Mouse (Mus musculus): ENCODE data around the gene Usf1.

Usf1 gene

DNA sequence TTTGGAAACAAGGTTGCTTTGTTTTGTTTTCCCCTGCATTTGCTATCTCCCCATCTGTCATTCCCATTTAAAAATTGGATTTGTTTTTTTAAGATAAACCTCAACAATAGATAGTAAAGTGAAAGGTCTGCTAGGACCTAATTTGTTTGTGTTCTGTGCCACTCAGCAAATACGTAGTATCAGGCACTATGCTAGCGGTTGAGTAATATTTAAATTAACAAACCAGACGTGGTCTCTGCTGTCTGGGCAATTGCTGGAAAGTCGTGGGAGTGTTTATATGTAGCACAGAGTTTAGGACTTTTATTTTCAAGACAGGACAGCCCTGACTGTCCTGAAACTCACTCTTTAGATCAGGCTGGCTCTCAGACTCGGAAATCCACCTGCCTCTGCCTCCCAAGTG, 41.4 kb downstream of the Usf1 start:
- no peak for DNase-seq (ENCODE audit: low read depth, low spot score)

DNA sequence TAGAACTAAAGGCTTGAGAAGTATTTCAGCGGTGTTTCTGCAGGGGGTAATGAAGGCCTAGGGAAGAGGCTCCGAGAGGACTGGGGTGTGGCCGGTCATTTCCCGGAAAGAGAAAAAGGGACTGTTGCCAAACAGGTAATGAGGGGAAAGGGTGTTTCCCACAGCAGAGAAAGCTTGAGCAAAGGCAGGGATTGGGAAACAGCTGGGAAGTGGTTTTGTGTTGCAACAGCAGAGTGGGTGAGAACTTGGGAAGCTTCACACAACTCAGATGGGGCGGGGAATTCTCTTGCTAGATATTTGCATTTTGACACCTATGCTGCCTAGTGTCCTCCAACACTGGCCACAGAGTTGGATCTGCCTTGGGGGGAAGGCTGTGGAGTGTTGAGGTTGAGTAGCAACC, 41.8 kb downstream of the Usf1 start:
- DNase-seq (ENCODE audit: low read depth, low spot score) = no peak

- DNase-seq (ENCODE audit: low read depth, low spot score) = no peak
Measured at GRCm38 (mm10) chr1:171454926-171455325, 43.8 kb downstream of the Usf1 start.

DNA sequence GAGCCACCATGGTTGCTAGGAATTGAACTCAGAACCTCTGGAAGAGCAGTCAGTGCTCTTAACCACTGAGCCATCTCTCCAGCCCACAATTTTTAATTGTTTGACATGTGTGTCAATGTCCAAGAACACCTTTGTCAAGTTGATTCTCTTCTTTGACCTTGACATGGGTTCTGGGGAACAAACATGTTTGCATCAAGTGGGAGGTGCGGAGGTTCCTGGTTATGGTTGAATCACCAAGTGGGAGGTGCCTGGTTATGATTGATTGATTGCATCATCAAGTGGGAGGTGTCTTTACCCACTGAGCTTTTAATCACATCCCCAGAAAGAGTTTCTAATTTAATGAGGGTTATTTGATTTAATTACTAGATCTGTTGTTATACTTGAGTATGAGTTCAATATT, 46.5 kb downstream of the Usf1 start:
- DNase-seq (ENCODE audit: low read depth, low spot score) = no peak

GRCm38 (mm10) chr1:171459791-171460190, 48.7 kb downstream of the Usf1 start:
- no peak for DNase-seq (ENCODE audit: low read depth, low spot score)

DNA sequence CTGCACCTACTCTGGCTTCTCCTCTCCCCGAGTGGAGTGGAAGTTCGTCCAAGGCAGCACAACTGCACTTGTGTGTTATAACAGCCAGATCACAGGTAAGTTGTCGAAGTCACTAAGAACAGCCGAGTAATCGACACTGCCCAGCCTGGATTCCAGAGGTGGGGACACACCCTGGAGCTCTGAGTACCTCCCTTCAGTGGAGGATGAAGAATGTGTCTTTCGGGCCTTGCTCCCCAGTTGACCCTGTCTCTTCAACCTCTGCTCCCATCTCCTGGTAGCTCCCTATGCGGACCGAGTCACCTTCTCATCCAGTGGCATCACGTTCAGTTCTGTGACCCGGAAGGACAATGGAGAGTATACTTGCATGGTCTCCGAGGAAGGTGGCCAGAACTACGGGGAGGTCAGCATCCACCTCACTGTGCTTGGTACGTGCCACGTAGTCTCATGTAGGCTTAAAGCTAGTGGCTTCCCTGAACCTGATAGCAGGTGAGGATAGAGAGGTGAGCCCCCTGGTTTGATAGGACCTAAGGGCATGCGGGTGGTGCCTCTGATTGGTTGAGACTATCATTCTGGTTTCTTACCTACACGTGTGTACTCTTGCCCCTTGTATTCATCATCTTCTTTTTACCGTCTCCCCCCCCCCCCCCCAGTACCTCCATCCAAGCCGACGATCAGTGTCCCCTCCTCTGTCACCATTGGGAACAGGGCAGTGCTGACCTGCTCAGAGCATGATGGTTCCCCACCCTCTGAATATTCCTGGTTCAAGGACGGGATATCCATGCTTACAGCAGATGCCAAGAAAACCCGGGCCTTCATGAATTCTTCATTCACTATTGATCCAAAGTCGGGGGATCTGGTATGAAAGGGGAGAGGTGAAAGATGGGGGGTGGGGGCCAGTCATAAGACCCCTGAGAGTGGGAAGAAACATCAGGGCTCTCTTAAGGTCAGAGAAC, 49.7 kb downstream of the Usf1 start:
- DNase-seq (ENCODE audit: low read depth, low spot score) = no peak

- no peak for DNase-seq (ENCODE audit: low read depth, low spot score)
Measured at GRCm38 (mm10) chr1:171463133-171463532, 52.0 kb downstream of the Usf1 start.

DNA sequence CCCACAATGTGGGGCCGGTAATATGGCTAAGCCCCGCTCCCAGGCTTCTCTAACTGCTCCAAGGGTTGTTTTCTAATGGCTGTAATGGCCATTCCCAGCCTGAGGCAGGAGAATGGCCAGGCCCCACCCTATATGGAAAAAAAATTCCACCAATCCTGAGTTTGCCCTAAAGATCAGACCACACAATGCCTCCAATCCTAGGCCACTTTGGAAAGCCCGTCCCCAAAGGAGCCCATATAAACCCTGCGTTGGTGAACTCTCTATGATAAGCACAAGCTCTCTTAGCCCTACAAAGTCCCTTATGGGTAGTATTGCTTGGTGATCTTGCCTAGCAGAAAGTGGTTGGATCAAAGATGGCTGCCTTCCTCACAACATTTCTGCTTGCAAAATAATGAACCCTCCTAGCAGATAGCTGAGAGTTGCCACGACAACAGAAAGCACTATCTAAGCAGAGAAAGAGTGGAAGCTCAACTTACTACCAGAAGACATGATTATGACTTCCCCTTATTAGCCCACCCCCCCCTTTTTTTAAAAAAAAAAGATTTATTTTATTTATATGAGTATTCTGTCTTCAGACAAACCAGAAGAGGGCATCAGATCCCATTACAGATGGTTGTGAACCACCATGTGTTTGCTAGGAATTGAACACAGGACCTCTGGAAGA, 54.8 kb downstream of the Usf1 start:
- no peak for DNase-seq (ENCODE audit: low read depth, low spot score)

GRCm38 (mm10) chr1:171466565-171466964, 55.5 kb downstream of the Usf1 start:
- no peak for DNase-seq (ENCODE audit: low read depth, low spot score)
